Mouse (Mus musculus) embryonic facial prominence, embryonic 12.5 days (tissue): Measurements from ENCODE around the gene Hs2st1. TPM values are rescaled to one million over a fixed set of nuclear protein-coding genes. Genes with fewer than 3 reads are reported as not detected.

ENCODE experiments used
- ATAC-seq: fragments of 200-750 bp; cut with Nextera tagmentation; 2 replicates; pipeline ENCODE4 v1.8.0; 2017; ENCODE audit not compliant: insufficient number of reproducible peaks, insufficient read depth, low FRiP score, low TSS enrichment
- H3K27ac ChIP-seq: fragments of 300-500 bp; sonication (generic); 2 replicates; pipeline ENCODE4 v1.5.1; 2016; ENCODE audit warnings: mild to moderate bottlenecking
- H3K27me3 ChIP-seq: fragments of 300-500 bp; sonication (generic); 2 replicates; pipeline ENCODE4 v1.6.1; 2016; ENCODE audit warnings: mild to moderate bottlenecking, moderate library complexity
- H3K36me3 ChIP-seq: fragments of 300-500 bp; sonication (generic); 2 replicates; pipeline ENCODE4 v1.6.1; 2016; ENCODE audit warnings: mild to moderate bottlenecking
- H3K4me1 ChIP-seq: fragments of 300-500 bp; sonication (generic); 2 replicates; pipeline ENCODE4 v1.6.1; 2016
- H3K4me2 ChIP-seq: fragments of 300-500 bp; sonication (generic); replicated peaks from 2 replicates; pipeline ENCODE4 v1.6.1; 2016; ENCODE audit warnings: mild to moderate bottlenecking, moderate library complexity
- H3K4me3 ChIP-seq: fragments of 300-500 bp; sonication (generic); 2 replicates; pipeline ENCODE4 v1.5.1; 2016; ENCODE audit warnings: mild to moderate bottlenecking
- H3K9ac ChIP-seq: fragments of 300-500 bp; sonication (generic); 2 replicates; pipeline ENCODE4 v1.6.1; 2016; ENCODE audit warnings: mild to moderate bottlenecking, moderate library complexity
- H3K9me3 ChIP-seq: fragments of 300-500 bp; sonication (generic); 2 replicates; pipeline ENCODE4 v1.6.1; 2016; ENCODE audit warnings: mild to moderate bottlenecking, moderate library complexity
- WGBS: fragments of 180-500 bp; shearing (Covaris S2); methylation state at CpG from one replicate; pipeline ENCODE4 v1.1.7; 2016; 5-methylcytosine and 5-hydroxymethylcytosine counted together
- polyA plus RNA-seq: library from polyadenylated mRNA; unstranded; fragments of >200 nt; fragmentation: Nextera tagmentation; extraction: Ambion mirVana; gene quantifications from 2 replicates; pipeline ENCODE4 v1.2.1, GENCODE M21; 2016

Gene Hs2st1
- polyA plus RNA-seq, 1 experiment from 2014 or later, result 27.0 TPM

- no peaks in the 10 kb centered on the region for H3K36me3 ChIP-seq
- no peak overlapping the region for H3K4me2 ChIP-seq
- H3K4me3 ChIP-seq, result no peak overlapping the region
- H3K9me3 ChIP-seq, result no peaks in the 10 kb centered on the region
- 89% methylated on average over 7 of the region's 7 CpGs for WGBS
- H3K27ac ChIP-seq, result no peak overlapping the region
- ATAC-seq, result no peak; the same call in 1 of the 2 replicates
- H3K9ac ChIP-seq, result no peak overlapping the region
- H3K27me3 ChIP-seq, result no peaks in the 10 kb centered on the region
- peaks cover 24% of the 10 kb centered on the region for H3K4me1 ChIP-seq
Measured at GRCm38 (mm10) chr3:144548186-144548845, 21.7 kb downstream of the Hs2st1 start.

- 55% methylated on average over 4 of the region's 4 CpGs for WGBS
- H3K4me2 ChIP-seq, result no peak overlapping the region
- ATAC-seq, result no peak
- no peak overlapping the region for H3K4me3 ChIP-seq
- no peaks in the 10 kb centered on the region for H3K9me3 ChIP-seq
- peaks cover 26% of the 10 kb centered on the region for H3K4me1 ChIP-seq
- H3K36me3 ChIP-seq, result no peaks in the 10 kb centered on the region
- no peaks in the 10 kb centered on the region for H3K27me3 ChIP-seq
- no peak overlapping the region for H3K27ac ChIP-seq
- no peak overlapping the region for H3K9ac ChIP-seq
Measured at GRCm38 (mm10) chr3:144546490-144546889, 23.5 kb downstream of the Hs2st1 start.

DNA sequence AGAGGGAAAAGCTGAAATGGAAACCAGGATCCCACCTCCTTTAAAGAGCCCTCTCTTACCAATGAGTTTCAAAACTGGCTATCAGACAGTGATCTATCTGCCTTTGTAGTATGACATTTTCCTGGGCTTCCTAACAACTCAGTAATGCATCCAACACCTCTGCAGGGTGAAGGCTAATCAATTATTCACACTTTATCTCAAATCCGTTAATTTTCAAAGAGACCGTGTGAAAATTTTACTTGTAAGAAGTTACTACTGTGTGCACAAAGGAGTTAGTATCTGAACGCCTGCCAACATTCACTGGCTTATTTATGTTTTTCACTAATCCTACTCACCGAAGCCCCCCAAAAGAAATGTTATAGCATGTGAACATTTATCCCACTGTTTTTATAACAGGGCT, 24.1 kb downstream of the Hs2st1 start:
- ATAC-seq, result no peak

DNA sequence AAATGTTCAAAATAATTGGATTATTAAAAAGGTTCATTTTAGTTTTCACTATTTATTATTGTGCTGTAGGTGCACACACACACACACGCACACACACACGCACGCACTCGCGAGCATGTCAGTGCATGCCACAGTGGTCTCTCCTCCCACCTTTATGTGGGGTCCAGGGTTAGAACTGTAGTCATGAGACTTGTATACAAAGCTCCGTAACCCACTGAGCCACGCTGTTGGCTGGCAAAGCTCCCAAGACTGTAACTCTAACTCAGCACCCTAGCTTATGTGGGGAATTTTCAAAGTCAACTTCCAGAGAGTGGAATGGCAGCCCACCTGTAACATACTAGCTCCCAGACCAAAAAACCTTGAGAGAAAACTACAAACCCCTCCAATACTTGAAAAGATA, 24.8 kb downstream of the Hs2st1 start:
- H3K4me3 ChIP-seq, result no peak overlapping the region
- 87% methylated on average over 7 of the region's 7 CpGs for WGBS
- no peaks in the 10 kb centered on the region for H3K36me3 ChIP-seq
- H3K9ac ChIP-seq, result no peak overlapping the region
- H3K27me3 ChIP-seq, result no peaks in the 10 kb centered on the region
- no peak for ATAC-seq
- H3K27ac ChIP-seq, result no peak overlapping the region
- H3K4me2 ChIP-seq, result no peak overlapping the region
- H3K9me3 ChIP-seq, result no peaks in the 10 kb centered on the region
- peaks cover 30% of the 10 kb centered on the region for H3K4me1 ChIP-seq

More for the DNA sequence above, 24.1 kb downstream of the Hs2st1 start:
- Histone ChIP-seq H3K9me3 (no peaks in the 10 kb centered on the region), H3K4me2 (no peak overlapping the region), H3K27me3 (no peaks in the 10 kb centered on the region), H3K4me1 (peaks cover 27% of the 10 kb centered on the region), H3K9ac (no peak overlapping the region), H3K4me3 (no peak overlapping the region), H3K27ac (no peak overlapping the region), H3K36me3 (no peaks in the 10 kb centered on the region)
- 50% methylated on average over 4 of the region's 4 CpGs for WGBS

GRCm38 (mm10) chr3:144541906-144542438, 28.0 kb downstream of the Hs2st1 start:
- no peak overlapping the region for H3K4me2 ChIP-seq
- no peak overlapping the region for H3K9ac ChIP-seq
- no peak overlapping the region for H3K4me3 ChIP-seq
- WGBS, result 80% methylated on average over 6 of the region's 6 CpGs
- H3K4me1 ChIP-seq, result peaks cover 41% of the 10 kb centered on the region
- no peak overlapping the region for H3K27ac ChIP-seq
- no peaks in the 10 kb centered on the region for H3K9me3 ChIP-seq
- no peaks in the 10 kb centered on the region for H3K27me3 ChIP-seq
- ATAC-seq, result no peak
- H3K36me3 ChIP-seq, result no peaks in the 10 kb centered on the region

GRCm38 (mm10) chr3:144540805-144541204, 29.2 kb downstream of the Hs2st1 start:
- Histone ChIP-seq H3K36me3 (no peaks in the 10 kb centered on the region), H3K9me3 (no peaks in the 10 kb centered on the region), H3K4me2 (no peak overlapping the region), H3K27ac (no peak overlapping the region), H3K9ac (no peak overlapping the region), H3K27me3 (no peaks in the 10 kb centered on the region), H3K4me1 (peaks cover 34% of the 10 kb centered on the region), H3K4me3 (no peak overlapping the region)
- no peak for ATAC-seq
- WGBS, result 68% methylated on average over 3 of the region's 3 CpGs

DNA sequence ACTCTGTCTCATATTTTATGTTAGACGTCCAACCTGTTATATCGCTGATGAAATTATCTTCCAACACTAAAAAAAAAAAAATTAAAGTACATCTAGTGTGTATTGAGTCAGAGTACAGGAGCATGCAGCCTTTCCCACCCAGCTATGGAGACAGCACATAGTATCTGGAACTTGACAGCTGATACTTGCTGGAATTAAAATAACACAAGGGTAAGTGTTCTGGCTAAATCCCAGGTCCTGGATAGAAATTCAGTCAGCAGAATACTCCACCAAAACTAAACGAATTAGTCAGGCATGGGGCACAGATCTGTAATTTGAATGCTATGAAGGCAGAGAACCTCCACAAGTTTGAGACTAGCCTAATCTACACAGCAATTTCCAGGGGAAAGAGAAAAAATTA, 30.9 kb downstream of the Hs2st1 start:
- Histone ChIP-seq H3K27me3 (no peaks in the 10 kb centered on the region), H3K4me2 (no peak overlapping the region), H3K9ac (no peak overlapping the region), H3K36me3 (no peaks in the 10 kb centered on the region), H3K27ac (no peak overlapping the region), H3K4me3 (no peak overlapping the region), H3K4me1 (peaks cover 30% of the 10 kb centered on the region), H3K9me3 (no peaks in the 10 kb centered on the region)
- no peak for ATAC-seq
- WGBS, result 74% methylated on average over 3 of the region's 3 CpGs

DNA sequence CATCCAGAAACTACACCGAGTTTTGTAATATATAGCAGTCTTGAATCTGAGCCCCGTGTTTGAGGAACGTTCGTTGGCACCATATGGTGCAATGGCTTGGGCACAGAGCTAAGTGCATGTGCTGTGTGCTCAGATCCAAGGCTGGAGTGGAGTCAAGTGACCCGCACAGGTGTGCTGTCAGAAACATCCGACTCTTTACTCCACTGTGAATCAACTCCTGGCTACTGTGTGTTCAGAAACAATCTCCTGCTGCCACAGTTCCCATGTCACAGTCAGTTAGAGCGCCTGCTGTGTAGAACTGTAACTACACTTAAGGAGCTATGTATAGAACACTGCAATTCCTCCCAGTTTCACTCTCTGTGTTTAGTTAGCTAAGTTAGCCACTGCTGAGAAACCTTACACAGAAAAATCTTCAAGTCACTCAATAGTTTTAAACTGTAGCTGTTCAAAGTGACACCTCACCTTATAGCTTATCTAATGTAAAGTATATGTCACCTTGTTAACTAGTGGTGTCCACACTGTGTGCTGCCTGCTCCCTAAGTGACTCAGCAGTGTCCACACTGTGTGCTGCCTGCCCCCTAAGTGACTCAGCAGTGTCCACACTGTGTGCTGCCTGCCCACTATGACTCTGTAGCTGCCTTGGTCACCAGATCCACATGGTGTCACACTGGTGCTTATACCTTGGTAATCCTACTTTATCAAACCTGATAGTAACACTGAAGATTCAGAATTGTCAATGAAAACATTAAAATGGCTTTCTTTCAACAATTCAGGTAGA, 32.7 kb downstream of the Hs2st1 start:
- H3K9ac ChIP-seq, result no peak overlapping the region
- no peak overlapping the region for H3K4me3 ChIP-seq
- no peak for ATAC-seq
- no peak overlapping the region for H3K27ac ChIP-seq
- 82% methylated on average over 7 of the region's 7 CpGs for WGBS
- H3K4me1 ChIP-seq, result peaks cover 38% of the 10 kb centered on the region
- H3K9me3 ChIP-seq, result no peaks in the 10 kb centered on the region
- H3K4me2 ChIP-seq, result no peak overlapping the region
- no peaks in the 10 kb centered on the region for H3K36me3 ChIP-seq
- no peaks in the 10 kb centered on the region for H3K27me3 ChIP-seq

GRCm38 (mm10) chr3:144535056-144535455, 34.9 kb downstream of the Hs2st1 start:
- Histone ChIP-seq H3K9ac (no peak overlapping the region), H3K27me3 (no peaks in the 10 kb centered on the region), H3K9me3 (no peaks in the 10 kb centered on the region), H3K36me3 (no peaks in the 10 kb centered on the region), H3K27ac (no peak overlapping the region), H3K4me3 (no peak overlapping the region), H3K4me1 (peaks cover 39% of the 10 kb centered on the region), H3K4me2 (no peak overlapping the region)
- ATAC-seq, result no peak
- WGBS, result 94% methylated on average over 4 of the region's 4 CpGs

DNA sequence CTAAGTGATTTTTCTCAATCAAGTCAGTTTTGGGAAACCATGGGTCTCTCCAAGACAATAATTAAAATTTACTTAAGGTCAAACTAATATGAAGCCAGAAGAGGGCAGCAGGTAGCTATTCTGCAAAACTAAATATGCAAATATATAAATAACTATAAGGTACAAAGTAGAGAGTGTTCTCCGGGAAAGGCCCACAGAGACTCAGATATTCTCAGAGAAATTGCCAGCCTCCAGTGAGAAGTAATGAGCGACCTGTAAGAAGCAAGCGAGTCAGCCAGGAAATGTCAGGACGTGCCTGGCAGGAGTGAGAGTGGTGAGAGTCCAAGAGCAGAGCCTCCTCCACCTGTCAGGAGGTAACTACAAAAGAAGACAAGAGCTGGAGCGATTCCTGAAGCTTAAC, 39.0 kb downstream of the Hs2st1 start:
- 55% methylated on average over 5 of the region's 5 CpGs for WGBS
- no peak overlapping the region for H3K9ac ChIP-seq
- ATAC-seq, result no peak
- H3K9me3 ChIP-seq, result no peaks in the 10 kb centered on the region
- H3K4me1 ChIP-seq, result peaks cover 37% of the 10 kb centered on the region
- no peak overlapping the region for H3K27ac ChIP-seq
- no peaks in the 10 kb centered on the region for H3K36me3 ChIP-seq
- H3K4me3 ChIP-seq, result no peak overlapping the region
- H3K4me2 ChIP-seq, result no peak overlapping the region
- H3K27me3 ChIP-seq, result no peaks in the 10 kb centered on the region

- 81% methylated on average over 7 of the region's 7 CpGs for WGBS
Measured at GRCm38 (mm10) chr3:144527918-144528317, 42.1 kb downstream of the Hs2st1 start.

More at GRCm38 (mm10) chr3:144527918-144528317, 42.1 kb downstream of the Hs2st1 start:
- Histone ChIP-seq H3K27ac (no peak overlapping the region), H3K9me3 (no peaks in the 10 kb centered on the region), H3K27me3 (no peaks in the 10 kb centered on the region), H3K4me2 (no peak overlapping the region), H3K9ac (no peak overlapping the region), H3K4me3 (no peak overlapping the region), H3K36me3 (no peaks in the 10 kb centered on the region), H3K4me1 (peaks cover 26% of the 10 kb centered on the region)
- no peak for ATAC-seq
